Mouse (Mus musculus): ENCODE data around the gene Plekha5.

- TF ChIP-seq ZNF384 (IDR thresholded peaks at IDR 0.05; ENCODE audit: low read depth, low read length) (no peak), HCFC1 (IDR thresholded peaks at IDR 0.05; ENCODE audit: borderline replicate concordance, insufficient read depth, low read length) (no peak), MAFK (IDR thresholded peaks at IDR 0.05; ENCODE audit: insufficient read depth, low read depth, low read length) (no peak), ZC3H11A (IDR thresholded peaks at IDR 0.05; ENCODE audit: borderline replicate concordance, low read depth, low read length) (no peak), CHD2 (IDR thresholded peaks at IDR 0.05; ENCODE audit: low read depth, low read length) (no peak)
Observed at GRCm38 (mm10) chr6:140476981-140477380, 53.1 kb downstream of the Plekha5 start.

Data from ES-E14 (cell line).